Mouse (Mus musculus): ENCODE results near the gene Gdf15.

DNA sequence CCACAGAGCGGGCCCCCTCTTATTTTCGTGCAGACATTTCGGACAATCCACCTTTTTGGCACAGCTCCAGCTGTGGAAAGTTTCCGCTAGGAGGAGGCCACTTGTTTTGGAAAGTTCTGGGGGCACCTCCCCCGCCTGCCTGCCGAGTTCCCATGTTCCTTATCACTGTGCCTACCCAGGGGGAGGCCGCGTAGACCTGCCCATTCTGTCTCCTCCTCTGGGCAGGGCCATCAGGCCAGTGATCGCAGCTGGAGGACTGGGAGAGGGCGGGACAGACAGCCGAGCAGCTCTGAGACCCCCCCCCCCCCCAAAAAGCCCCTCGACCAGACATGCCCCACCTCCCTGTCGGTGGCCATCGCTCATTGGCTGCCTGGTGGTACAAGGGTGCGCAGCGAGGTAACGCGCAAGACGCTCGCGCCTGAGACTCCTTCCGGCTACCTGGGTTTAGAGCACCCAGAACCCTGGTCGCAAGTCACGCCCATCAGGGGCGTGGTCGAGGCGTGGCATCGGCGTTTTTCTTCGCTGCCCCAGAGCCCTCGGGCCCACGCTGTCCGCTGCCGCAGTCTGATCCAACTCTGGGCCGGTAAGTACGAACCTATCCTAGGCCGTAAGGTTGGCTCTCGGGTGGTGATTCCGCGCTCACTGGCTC, 38.2 kb downstream of the Gdf15 start, which contains the start of gene Isyna1:
- TF ChIP-seq EP300 (IDR thresholded peaks at IDR 0.05) (no peak), CTCF (IDR thresholded peaks at IDR 0.05) (peak; percentile 6; the same call in 1 of the 2 replicates)

Data from lung, postnatal 0 days (tissue).